Mouse (Mus musculus): ENCODE data around the gene Btf3. TPM values are rescaled to one million over a fixed set of nuclear protein-coding genes. Genes with fewer than 3 reads are reported as not detected.

Gene Btf3
- polyA plus RNA-seq, 1 experiment from 2014 or later: 326 TPM

DNA sequence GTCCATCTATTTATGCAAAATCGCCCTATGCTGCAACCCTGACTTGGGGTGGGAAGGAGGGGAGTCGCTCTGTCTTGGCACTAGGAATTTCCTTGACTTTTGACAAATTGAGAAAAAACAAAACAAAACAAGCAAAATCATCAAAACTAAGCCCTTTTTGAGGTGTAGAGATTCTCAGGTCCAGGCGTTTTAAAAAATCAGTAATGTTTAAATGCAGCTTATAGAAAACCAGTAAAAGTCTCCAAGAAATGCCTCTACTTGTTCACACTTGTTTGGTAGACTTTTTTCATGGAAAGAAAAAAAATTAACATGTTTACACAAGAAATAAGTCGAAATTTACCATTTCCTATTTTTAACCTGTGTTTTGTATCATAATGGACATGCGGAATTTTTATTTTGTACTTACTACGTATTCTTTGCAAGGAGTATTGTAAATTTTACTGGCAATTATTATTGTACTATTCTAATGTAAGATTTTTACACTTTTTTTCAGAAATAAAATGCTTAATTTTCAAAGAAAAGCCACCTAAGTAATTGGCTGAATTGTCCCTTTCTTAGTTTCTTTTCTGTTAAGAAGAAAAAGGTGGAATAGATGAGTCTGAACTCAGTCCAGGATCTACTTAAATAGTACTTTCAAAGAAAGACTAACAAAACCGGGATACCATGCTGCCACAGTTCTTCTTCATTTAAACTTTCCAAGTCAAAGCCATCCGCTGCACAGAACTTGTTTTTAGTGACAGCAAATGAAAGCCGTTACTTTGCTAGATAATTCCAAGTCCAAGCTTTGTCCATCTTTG, 39.6 kb upstream of the Btf3 start:
- Histone ChIP-seq H3K4me1 (replicated peaks) (peaks cover 20% of the 10 kb centered on the region), H3K36me3 (replicated peaks) (no peaks in the 10 kb centered on the region), H3K27me3 (peaks cover 98% of the 10 kb centered on the region), H3K4me2 (no peak overlapping the region), H3K27ac (replicated peaks) (no peak overlapping the region), H3K4me3 (replicated peaks) (no peak overlapping the region), H3K9me3 (replicated peaks) (no peaks in the 10 kb centered on the region), H3K9ac (no peak overlapping the region)
- 4% methylated on average over 9 of the region's 9 CpGs for WGBS (ENCODE audit: insufficient replicate concordance)
- ATAC-seq (ENCODE audit: insufficient read depth): no peak

DNA sequence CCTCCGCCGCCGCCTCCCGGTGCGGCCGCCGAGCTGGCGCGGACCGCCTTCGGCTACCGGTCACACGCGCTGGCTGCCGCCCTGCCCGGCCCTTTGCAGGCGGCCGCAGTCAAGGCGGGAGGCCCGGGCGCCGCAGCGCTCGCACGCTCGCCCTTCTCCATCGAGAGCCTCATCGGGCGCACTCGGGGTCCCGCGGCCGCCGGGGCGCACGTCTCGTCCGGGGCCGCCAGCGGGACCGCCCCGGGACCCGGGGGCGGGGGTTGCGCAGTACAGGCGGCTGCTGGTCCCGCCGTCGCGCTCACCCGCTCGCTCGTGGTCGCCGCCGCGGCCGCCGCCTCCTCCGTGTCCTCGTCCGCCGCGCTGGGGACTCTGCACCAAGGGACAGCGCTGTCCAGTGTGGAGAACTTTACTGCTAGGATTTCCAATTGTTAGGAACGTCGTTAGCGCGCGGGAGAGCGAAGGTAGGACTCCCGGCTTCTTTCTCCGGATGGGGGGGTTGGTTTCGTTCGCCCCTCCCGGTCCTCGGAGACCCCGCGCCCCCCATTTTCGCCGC, 38.8 kb upstream of the Btf3 start:
- H3K9ac ChIP-seq: no peak overlapping the region
- ATAC-seq (ENCODE audit: insufficient read depth): no peak
- H3K36me3 ChIP-seq (replicated peaks): no peaks in the 10 kb centered on the region
- no peaks in the 10 kb centered on the region for H3K9me3 ChIP-seq (replicated peaks)
- peak overlapping the region; percentile 40 for H3K4me3 ChIP-seq (replicated peaks)
- peaks cover 20% of the 10 kb centered on the region for H3K4me1 ChIP-seq (replicated peaks)
- H3K27ac ChIP-seq (replicated peaks): no peak overlapping the region
- H3K4me2 ChIP-seq: peak overlapping the region; percentile 62
- peaks cover 98% of the 10 kb centered on the region for H3K27me3 ChIP-seq
- under 1% methylated on average over 81 of the region's 81 CpGs for WGBS (ENCODE audit: insufficient replicate concordance)

DNA sequence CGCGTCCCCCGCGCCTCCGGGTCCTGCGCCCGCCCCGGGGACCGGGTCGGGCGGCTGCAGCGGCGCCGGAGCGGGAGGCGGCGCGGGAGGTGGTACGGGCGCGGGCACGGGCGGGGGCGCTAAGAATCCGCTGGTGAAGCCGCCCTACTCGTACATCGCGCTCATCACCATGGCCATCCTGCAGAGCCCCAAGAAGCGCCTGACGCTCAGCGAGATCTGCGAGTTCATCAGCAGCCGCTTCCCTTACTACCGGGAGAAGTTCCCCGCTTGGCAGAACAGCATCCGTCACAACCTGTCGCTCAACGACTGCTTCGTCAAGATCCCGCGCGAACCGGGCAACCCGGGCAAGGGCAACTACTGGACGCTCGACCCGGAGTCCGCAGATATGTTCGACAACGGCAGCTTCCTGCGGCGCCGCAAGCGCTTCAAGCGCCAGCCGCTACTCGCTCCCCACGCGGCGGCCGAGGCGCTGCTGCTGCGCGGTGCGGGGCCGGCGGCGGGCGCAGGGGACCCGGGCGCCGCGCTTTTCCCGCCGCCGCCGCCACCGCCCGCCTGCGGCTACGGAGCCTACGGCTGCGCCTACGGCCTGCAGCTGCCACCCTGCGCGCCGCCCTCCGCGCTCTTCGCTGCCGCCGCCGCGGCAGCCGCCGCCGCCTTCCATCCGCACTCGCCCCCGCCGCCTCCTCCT, 38.2 kb upstream of the Btf3 start:
- H3K27me3 ChIP-seq: peaks cover 98% of the 10 kb centered on the region
- peak overlapping the region; percentile 62 for H3K4me2 ChIP-seq
- H3K9me3 ChIP-seq (replicated peaks): no peaks in the 10 kb centered on the region
- H3K4me1 ChIP-seq (replicated peaks): peaks cover 20% of the 10 kb centered on the region
- peak overlapping the region; percentile 40 for H3K4me3 ChIP-seq (replicated peaks)
- no peaks in the 10 kb centered on the region for H3K36me3 ChIP-seq (replicated peaks)
- no peak overlapping the region for H3K27ac ChIP-seq (replicated peaks)
- no peak for ATAC-seq (ENCODE audit: insufficient read depth)
- no peak overlapping the region for H3K9ac ChIP-seq
- WGBS (ENCODE audit: insufficient replicate concordance): under 1% methylated on average over 84 of the region's 102 CpGs

DNA sequence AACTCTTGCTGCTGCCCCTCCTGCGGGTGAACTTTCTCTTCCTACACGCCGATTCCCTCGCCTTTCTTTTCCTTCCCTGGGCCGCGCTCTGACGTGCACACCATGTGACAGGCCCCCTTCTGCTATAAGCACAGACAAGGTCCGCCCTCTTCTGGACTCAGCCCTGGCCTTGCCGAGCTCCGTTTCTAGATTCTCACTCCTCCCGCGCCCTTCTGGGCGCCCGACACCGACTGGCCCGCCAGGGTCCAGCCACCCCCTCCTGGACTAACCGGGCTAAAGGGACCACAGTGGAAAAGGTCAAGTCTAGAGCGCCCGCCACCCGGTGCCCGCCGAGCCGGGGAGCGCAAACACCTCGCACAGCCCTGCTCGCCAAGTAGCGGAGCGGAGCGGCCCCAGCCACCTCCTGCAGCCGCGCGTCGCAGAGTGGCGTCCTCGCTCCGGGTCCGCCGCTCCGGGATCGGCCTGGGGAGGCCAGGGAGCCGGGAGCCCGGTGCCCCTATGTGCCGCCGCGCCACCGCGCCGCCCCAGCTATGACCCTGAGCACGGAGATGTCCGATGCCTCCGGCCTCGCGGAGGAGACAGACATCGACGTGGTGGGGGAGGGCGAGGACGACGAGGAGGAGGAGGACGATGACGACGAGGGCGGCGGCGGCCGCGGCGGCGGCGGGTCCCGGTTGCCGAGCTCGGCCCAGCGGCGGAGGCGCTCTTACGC, 37.4 kb upstream of the Btf3 start, which contains the start of gene Foxd1:
Foxd1 (plus strand) TSS at position 153 of the 712 bp plus-strand sequence.
- peak within 1 kb of the TSS; percentile 62 for H3K4me2 ChIP-seq
- no peaks in the 10 kb centered on the region for H3K36me3 ChIP-seq (replicated peaks)
- no peak within 1 kb of the TSS for H3K9ac ChIP-seq
- H3K9me3 ChIP-seq (replicated peaks): no peaks in the 10 kb centered on the region
- no peak within 1 kb of the TSS for H3K27ac ChIP-seq (replicated peaks)
- peak; percentile 28; the same call in 1 of the 2 replicates for ATAC-seq (ENCODE audit: insufficient read depth)
- WGBS (ENCODE audit: insufficient replicate concordance): under 1% methylated on average over 76 of the region's 76 CpGs
- H3K4me1 ChIP-seq (replicated peaks): peaks cover 20% of the 10 kb centered on the region
- peaks cover 98% of the 10 kb centered on the region for H3K27me3 ChIP-seq
- H3K4me3 ChIP-seq (replicated peaks): peak within 1 kb of the TSS; percentile 40

DNA sequence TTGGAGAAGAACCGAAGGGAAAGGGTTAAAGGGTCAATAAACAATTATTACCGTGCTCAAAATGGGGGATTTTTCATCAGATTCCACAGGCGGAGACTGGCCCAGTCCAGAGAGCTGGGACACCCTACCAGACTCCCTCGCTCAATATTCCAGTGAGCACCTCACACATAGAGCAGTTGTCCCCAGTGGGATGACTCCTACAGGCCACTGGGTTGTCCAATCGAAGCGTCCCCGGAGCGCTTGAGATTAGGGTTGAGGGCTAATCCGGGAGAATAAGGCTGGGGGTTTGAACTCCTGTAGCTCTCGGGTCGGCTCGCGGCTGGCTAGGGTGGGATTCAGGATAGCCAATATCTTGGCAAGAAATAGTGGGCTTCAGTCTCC, 36.9 kb upstream of the Btf3 start:
- Histone ChIP-seq H3K9ac (no peak overlapping the region), H3K27ac (replicated peaks) (no peak overlapping the region), H3K9me3 (replicated peaks) (no peaks in the 10 kb centered on the region), H3K4me3 (replicated peaks) (peak overlapping the region; percentile 40), H3K4me2 (peak overlapping the region; percentile 62), H3K36me3 (replicated peaks) (no peaks in the 10 kb centered on the region), H3K27me3 (peaks cover 98% of the 10 kb centered on the region), H3K4me1 (replicated peaks) (peaks cover 20% of the 10 kb centered on the region)
- ATAC-seq (ENCODE audit: insufficient read depth): no peak
- WGBS (ENCODE audit: insufficient replicate concordance): under 1% methylated on average over 13 of the region's 13 CpGs

DNA sequence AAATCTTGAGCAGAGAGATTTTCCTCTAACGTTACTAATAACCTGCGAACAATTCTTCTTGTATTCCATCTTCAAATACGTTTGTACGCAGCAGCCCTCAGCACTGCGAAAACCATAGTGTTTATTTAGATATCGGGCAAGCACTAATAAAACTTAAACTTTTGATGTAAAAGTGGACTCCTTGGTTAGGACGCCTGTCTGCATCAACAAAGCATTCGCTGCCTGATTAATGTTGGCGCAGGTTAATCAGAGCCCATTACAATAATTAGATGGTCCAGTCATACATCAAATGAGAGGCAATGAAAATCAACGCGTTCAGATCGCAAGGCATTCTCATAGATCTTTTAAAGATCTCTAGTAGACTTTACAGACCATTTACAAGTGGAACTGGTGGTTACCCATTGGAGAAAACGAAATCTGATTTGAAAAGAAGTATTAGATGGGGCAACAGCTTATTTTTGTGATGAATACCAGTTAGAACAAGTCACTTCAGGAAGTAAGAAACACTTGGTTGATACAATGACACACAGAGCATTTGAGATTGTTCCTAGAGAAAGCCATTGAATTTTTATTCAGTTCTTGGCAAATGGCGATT, 35.7 kb upstream of the Btf3 start:
- H3K4me2 ChIP-seq: no peak overlapping the region
- peaks cover 20% of the 10 kb centered on the region for H3K4me1 ChIP-seq (replicated peaks)
- no peak overlapping the region for H3K27ac ChIP-seq (replicated peaks)
- ATAC-seq (ENCODE audit: insufficient read depth): no peak
- H3K36me3 ChIP-seq (replicated peaks): no peaks in the 10 kb centered on the region
- no peaks in the 10 kb centered on the region for H3K9me3 ChIP-seq (replicated peaks)
- H3K4me3 ChIP-seq (replicated peaks): no peak overlapping the region
- H3K9ac ChIP-seq: no peak overlapping the region
- WGBS (ENCODE audit: insufficient replicate concordance): 12% methylated on average over 14 of the region's 14 CpGs
- H3K27me3 ChIP-seq: peaks cover 89% of the 10 kb centered on the region

DNA sequence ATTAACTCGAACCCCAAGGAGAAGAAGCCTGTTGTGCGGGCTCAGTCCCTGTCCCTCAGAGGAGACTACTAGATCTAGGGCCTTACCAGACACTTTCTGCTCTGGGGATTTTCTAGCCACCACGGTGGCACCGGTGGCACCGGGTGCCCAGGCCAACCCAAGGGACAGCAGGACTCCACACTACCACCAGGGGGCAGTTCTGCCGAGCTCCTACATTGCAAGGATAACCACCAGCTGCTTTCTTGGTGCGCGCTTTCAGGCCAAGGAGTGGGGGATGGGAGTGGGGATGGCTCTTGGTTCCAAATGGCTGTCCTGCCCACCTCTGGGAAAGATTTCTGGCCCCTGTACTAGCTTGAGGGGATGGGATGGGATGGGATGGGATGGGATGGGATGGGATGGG, 34.7 kb upstream of the Btf3 start:
- WGBS (ENCODE audit: insufficient replicate concordance): 5% methylated on average over 8 of the region's 8 CpGs
- peaks cover 84% of the 10 kb centered on the region for H3K27me3 ChIP-seq
- H3K4me1 ChIP-seq (replicated peaks): peaks cover 20% of the 10 kb centered on the region
- no peak overlapping the region for H3K4me2 ChIP-seq
- no peaks in the 10 kb centered on the region for H3K9me3 ChIP-seq (replicated peaks)
- H3K9ac ChIP-seq: no peak overlapping the region
- H3K4me3 ChIP-seq (replicated peaks): no peak overlapping the region
- H3K36me3 ChIP-seq (replicated peaks): no peaks in the 10 kb centered on the region
- no peak overlapping the region for H3K27ac ChIP-seq (replicated peaks)
- ATAC-seq (ENCODE audit: insufficient read depth): no peak

DNA sequence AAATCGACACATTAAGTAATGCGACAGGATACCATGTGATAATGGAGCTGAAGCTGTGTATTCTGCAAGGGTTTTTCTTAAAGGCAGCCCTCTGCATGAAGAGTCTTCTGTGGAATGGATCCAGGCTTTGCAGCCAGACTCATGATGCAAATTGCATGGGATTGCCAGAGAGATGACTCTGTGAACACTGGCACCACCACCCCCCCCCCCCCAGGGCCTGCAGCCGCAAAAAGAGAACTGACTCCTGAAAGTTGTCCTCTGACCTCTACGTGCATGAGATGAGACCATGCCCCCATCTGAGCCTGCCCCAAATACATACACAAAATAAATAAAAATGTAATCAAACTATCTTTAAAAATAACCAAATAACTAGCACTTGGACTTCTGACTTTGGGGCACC, 32.7 kb upstream of the Btf3 start:
- no peaks in the 10 kb centered on the region for H3K9me3 ChIP-seq (replicated peaks)
- peaks cover 7% of the 10 kb centered on the region for H3K4me1 ChIP-seq (replicated peaks)
- no peak for ATAC-seq (ENCODE audit: insufficient read depth)
- H3K4me2 ChIP-seq: no peak overlapping the region
- H3K9ac ChIP-seq: no peak overlapping the region
- WGBS (ENCODE audit: insufficient replicate concordance): 57% methylated on average over 4 of the region's 4 CpGs
- H3K4me3 ChIP-seq (replicated peaks): no peak overlapping the region
- peaks cover 72% of the 10 kb centered on the region for H3K27me3 ChIP-seq
- H3K36me3 ChIP-seq (replicated peaks): no peaks in the 10 kb centered on the region
- H3K27ac ChIP-seq (replicated peaks): no peak overlapping the region

DNA sequence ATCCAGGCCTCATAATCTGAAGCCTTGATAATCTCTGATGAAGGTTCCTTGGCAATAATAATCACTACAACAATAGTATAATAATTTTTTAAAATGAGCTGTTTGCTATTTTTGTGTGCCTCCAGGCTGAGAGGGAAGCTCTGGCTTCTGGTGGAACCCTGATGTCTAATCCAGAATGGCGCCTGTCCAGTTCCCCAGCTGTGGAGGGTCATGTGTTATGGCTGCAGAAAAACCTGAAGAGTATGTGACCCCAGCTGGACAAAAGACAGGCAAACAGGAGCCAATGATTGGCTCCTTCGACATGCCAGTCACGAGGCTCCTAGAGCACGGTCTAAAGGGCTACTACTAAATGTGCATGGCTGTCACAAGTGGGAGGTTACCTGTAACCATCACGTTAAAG, 23.7 kb upstream of the Btf3 start:
- Histone ChIP-seq H3K36me3 (replicated peaks) (no peaks in the 10 kb centered on the region), H3K4me1 (replicated peaks) (no peaks in the 10 kb centered on the region), H3K27ac (replicated peaks) (no peak overlapping the region), H3K9ac (no peak overlapping the region), H3K4me2 (no peak overlapping the region), H3K27me3 (peaks cover 26% of the 10 kb centered on the region), H3K4me3 (replicated peaks) (no peak overlapping the region), H3K9me3 (replicated peaks) (no peaks in the 10 kb centered on the region)
- ATAC-seq (ENCODE audit: insufficient read depth): no peak
- 58% methylated on average over 5 of the region's 5 CpGs for WGBS (ENCODE audit: insufficient replicate concordance)

DNA sequence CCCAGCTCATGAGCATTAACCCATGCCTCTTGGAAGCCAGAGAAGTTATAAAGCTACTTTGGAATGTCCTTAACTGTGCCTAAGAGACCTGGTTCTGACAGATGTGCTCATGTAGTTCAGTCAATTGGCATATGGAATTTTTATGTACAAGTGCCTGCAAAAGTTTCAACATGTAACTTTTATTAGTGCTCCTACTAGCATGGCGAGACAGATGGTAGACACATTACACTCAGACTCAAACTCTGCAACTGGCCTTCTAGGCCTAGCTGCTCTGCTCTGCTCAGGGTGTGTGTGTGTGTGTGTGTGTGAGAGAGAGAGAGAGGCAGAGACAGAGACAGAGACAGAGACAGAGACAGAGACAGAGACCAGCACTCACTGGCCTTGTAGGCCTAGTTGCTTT, 19.4 kb upstream of the Btf3 start:
- no peak overlapping the region for H3K4me3 ChIP-seq (replicated peaks)
- no peaks in the 10 kb centered on the region for H3K36me3 ChIP-seq (replicated peaks)
- 54% methylated on average over 1 of the region's 1 CpGs for WGBS (ENCODE audit: insufficient replicate concordance)
- H3K9me3 ChIP-seq (replicated peaks): no peaks in the 10 kb centered on the region
- no peaks in the 10 kb centered on the region for H3K4me1 ChIP-seq (replicated peaks)
- ATAC-seq (ENCODE audit: insufficient read depth): no peak
- no peak overlapping the region for H3K9ac ChIP-seq
- peaks cover 24% of the 10 kb centered on the region for H3K27me3 ChIP-seq
- no peak overlapping the region for H3K27ac ChIP-seq (replicated peaks)
- no peak overlapping the region for H3K4me2 ChIP-seq

Data from liver, embryonic 15.5 days (tissue).